Mouse (Mus musculus) heart, embryonic 14.5 days (tissue): ENCODE data around the gene Mogs. TPM values are rescaled to one million over a fixed set of nuclear protein-coding genes. Genes with fewer than 3 reads are reported as not detected.

Source experiments
- ATAC-seq: fragments of 200-750 bp; cut with Nextera tagmentation; 2 replicates; pipeline ENCODE4 v1.8.0; 2017; ENCODE audit warnings: low read depth, moderate TSS enrichment; ENCODE audit not compliant: insufficient number of reproducible peaks, insufficient read depth, low FRiP score
- H3K27ac ChIP-seq, 2 experiments: fragments of 200-500 bp in 1 of 2; fragments of 300-500 bp in 1 of 2; sonication (generic) in 1 of 2; replicated peaks in 1 of 2; 2 replicates each; pipeline ENCODE4 v1.5.1; 2012 to 2014; ENCODE audit warnings: low read depth in 2 of 2, low read length in 2 of 2, control low read depth in 1 of 2, mild to moderate bottlenecking in 1 of 2, mixed read lengths in 1 of 2; ENCODE audit not compliant: control insufficient read depth in 1 of 2, insufficient read depth in 1 of 2
- H3K27me3 ChIP-seq: fragments of 300-500 bp; sonication (generic); 2 replicates; pipeline ENCODE4 v1.6.1; 2014; ENCODE audit warnings: mild to moderate bottlenecking, low read length, control low read depth; ENCODE audit not compliant: control insufficient read depth, insufficient read depth
- H3K36me3 ChIP-seq: fragments of 300-500 bp; sonication (generic); 2 replicates; pipeline ENCODE4 v1.6.1; 2014; ENCODE audit warnings: mild to moderate bottlenecking, control low read depth, low read length, mixed read lengths; ENCODE audit not compliant: control insufficient read depth, insufficient read depth
- H3K4me1 ChIP-seq, 2 experiments: fragments of 200-500 bp in 1 of 2; fragments of 300-500 bp in 1 of 2; sonication (generic) in 1 of 2; 2 replicates each; pipeline ENCODE4 v1.6.1; 2012 to 2014; ENCODE audit warnings: low read length in 2 of 2, control low read depth in 1 of 2, mixed read lengths in 1 of 2; ENCODE audit not compliant: control insufficient read depth in 2 of 2, insufficient read depth in 2 of 2
- H3K4me2 ChIP-seq: fragments of 300-500 bp; sonication (generic); 2 replicates; pipeline ENCODE4 v1.6.1; 2014; ENCODE audit warnings: mild to moderate bottlenecking, low read length
- H3K4me3 ChIP-seq, 2 experiments: fragments of 200-500 bp in 1 of 2; fragments of 300-500 bp in 1 of 2; sonication (generic) in 1 of 2; 2 replicates each; pipeline ENCODE4 v1.5.1; 2012 to 2014; ENCODE audit warnings: low read length in 2 of 2, mild to moderate bottlenecking in 2 of 2, control low read depth in 1 of 2, low read depth in 1 of 2, moderate library complexity in 1 of 2; ENCODE audit not compliant: control insufficient read depth in 1 of 2, insufficient read depth in 1 of 2
- H3K9ac ChIP-seq: fragments of 300-500 bp; sonication (generic); 2 replicates; pipeline ENCODE4 v1.6.1; 2014; ENCODE audit warnings: mild to moderate bottlenecking, low read length
- H3K9me3 ChIP-seq: fragments of 300-500 bp; sonication (generic); 2 replicates; pipeline ENCODE4 v1.6.1; 2016; ENCODE audit warnings: low read length, control low read depth; ENCODE audit not compliant: control insufficient read depth
- WGBS: fragments of 180-500 bp; shearing (Covaris S2); extraction: QIAGEN DNeasy Blood & Tissue Kit; methylation state at CpG from one replicate; pipeline ENCODE4 v1.1.7; 2014; 5-methylcytosine and 5-hydroxymethylcytosine counted together
- polyA plus RNA-seq: library from polyadenylated mRNA; unstranded; fragments of >200 nt; fragmentation: Nextera tagmentation; extraction: Ambion mirVana; gene quantifications from 2 replicates; pipeline ENCODE4 v1.2.1, GENCODE M21; 2014

Gene Mogs
- polyA plus RNA-seq, 1 experiment from 2014 or later: 21.6 TPM

GRCm38 (mm10) chr6:83101316-83101687, 14.0 kb upstream of the Mogs start, which contains the start of the genes Ccdc142 and Gm42688:
Ccdc142 (plus strand) TSS chr6:83101601.
Gm42688 (plus strand) TSS chr6:83101617.
- WGBS: 2% methylated on average over 25 of the region's 25 CpGs
- ATAC-seq: peak; percentile 68
- Histone ChIP-seq H3K36me3 (peaks cover 3% of the 10 kb centered on the region; the same call in 1 of the 2 replicates), H3K4me3 (peak within 1 kb of the TSS; percentile 62 to 67), H3K4me2 (peak within 1 kb of the TSS; percentile 100), H3K27ac (peak within 1 kb of the TSS; percentile 6 to 80; a peak in 3 of 4 replicates), H3K27me3 (no peaks in the 10 kb centered on the region), H3K9ac (peak within 1 kb of the TSS; percentile 88), H3K9me3 (no peaks in the 10 kb centered on the region), H3K4me1 (peaks cover 10 to 13% of the 10 kb centered on the region in 2 experiments; a peak in 3 of 4 replicates)

DNA sequence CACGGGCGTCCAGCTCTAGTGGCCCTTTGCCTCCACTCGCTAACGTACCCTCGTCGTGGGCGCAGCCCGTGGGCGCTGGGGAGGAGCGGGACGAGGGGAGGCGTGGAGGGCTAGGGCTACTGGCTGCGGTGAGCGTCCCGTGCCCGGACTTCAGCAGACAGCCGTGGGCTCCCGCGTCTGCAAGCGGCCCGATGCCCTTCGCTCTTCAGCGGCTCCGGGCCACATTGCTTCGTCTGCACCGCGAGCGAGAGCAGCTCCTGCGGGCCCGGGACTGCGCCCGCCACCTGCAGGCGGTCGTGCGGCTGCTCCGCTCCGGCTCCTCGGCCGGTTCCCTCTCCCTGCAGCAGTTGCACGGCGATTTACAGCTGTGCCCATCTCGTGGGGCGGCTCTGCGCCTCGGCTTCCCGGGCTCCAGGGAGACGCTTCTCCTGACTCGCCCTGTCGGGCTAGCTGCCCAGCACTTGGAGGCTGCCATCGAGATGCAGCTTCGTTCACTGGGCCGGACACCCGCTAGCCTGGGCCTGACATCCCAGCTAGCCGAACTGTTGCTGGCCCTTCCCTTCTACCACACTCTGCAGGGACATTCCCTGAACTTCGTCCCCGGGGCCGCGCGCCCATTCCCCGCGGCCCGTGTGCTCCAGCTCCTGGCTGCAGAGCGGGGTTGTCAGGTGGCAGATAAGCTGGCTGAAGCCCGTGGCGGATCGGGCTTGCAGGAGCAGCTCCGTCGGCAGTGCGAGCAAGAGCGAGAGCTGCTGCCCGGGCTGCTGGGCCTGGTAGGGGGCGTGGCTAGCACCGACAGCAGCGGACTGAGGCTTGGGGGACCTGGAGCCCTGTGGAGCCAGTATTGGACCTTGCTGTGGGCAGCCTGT, 13.4 kb upstream of the Mogs start:
- peak overlapping the region; percentile 62 to 67 for H3K4me3 ChIP-seq
- under 1% methylated on average over 74 of the region's 74 CpGs for WGBS
- H3K4me1 ChIP-seq: peaks cover 10 to 13% of the 10 kb centered on the region in 2 experiments; a peak in 3 of 4 replicates
- H3K27ac ChIP-seq: peak overlapping the region; percentile 6 to 80; a peak in 3 of 4 replicates
- H3K9me3 ChIP-seq: no peaks in the 10 kb centered on the region
- peaks cover 8% of the 10 kb centered on the region for H3K36me3 ChIP-seq
- peak; percentile 75 for ATAC-seq
- H3K9ac ChIP-seq: peak overlapping the region; percentile 88
- no peaks in the 10 kb centered on the region for H3K27me3 ChIP-seq
- peak overlapping the region; percentile 100 for H3K4me2 ChIP-seq

DNA sequence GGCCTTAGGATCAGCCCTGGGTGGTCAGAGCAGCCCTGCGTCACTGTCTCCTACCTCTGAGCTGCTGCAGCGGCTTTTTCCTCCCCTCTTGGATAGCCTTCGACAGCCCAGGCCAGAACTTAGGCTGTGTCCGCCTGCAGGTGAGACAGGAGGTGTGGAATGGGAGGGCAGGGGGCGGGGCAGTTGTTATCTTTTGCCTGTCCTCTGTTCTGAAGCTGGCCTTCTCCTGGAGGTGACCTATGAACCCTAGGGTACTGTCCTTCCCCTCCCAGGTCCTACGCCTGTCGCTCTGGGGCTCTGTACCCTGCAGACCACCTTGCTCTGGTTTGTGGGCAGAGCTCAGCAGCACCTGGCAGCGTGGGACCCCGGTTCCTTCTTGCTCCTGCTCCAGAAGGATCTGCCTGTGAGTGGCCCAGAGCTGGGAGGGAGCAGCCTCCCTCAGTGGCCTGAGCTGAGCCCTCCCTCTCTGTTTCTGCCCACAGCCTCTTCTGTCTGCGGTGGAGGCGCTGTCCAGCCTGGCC, 12.1 kb upstream of the Mogs start:
- Histone ChIP-seq H3K9ac (peak overlapping the region; percentile 88), H3K9me3 (no peaks in the 10 kb centered on the region), H3K4me3 (no peak overlapping the region), H3K27me3 (no peaks in the 10 kb centered on the region), H3K4me1 (peaks cover 16 to 20% of the 10 kb centered on the region in 2 experiments), H3K4me2 (peak overlapping the region; percentile 100), H3K36me3 (peaks cover 12% of the 10 kb centered on the region), H3K27ac (no peak overlapping the region)
- no peak for ATAC-seq
- 49% methylated on average over 11 of the region's 11 CpGs for WGBS

GRCm38 (mm10) chr6:83104158-83104557, 11.1 kb upstream of the Mogs start:
- H3K4me3 ChIP-seq: no peak overlapping the region
- no peak for ATAC-seq
- 74% methylated on average over 4 of the region's 4 CpGs for whole genome bisulfite sequencing

GRCm38 (mm10) chr6:83107566-83108400, 7.5 kb upstream of the Mogs start:
- no peak for ATAC-seq
- H3K4me3 ChIP-seq: peak overlapping the region in 1 of 2 experiments; percentile 63; a peak in 2 of 4 replicates
- no peaks in the 10 kb centered on the region for H3K9me3 ChIP-seq
- peak overlapping the region; percentile 81 for H3K9ac ChIP-seq
- 39% methylated on average over 13 of the region's 13 CpGs for WGBS
- peaks cover 29% of the 10 kb centered on the region for H3K36me3 ChIP-seq
- no peaks in the 10 kb centered on the region for H3K27me3 ChIP-seq
- peaks cover 13 to 32% of the 10 kb centered on the region in 2 experiments for H3K4me1 ChIP-seq
- peak overlapping the region; percentile 80 for H3K4me2 ChIP-seq
- no peak overlapping the region for H3K27ac ChIP-seq

More at GRCm38 (mm10) chr6:83104158-83104557, 11.1 kb upstream of the Mogs start:
- no peak overlapping the region for H3K27ac ChIP-seq
- H3K4me1 ChIP-seq: peaks cover 16 to 24% of the 10 kb centered on the region in 2 experiments
- H3K9me3 ChIP-seq: no peaks in the 10 kb centered on the region
- no peak overlapping the region for H3K4me2 ChIP-seq
- no peaks in the 10 kb centered on the region for H3K27me3 ChIP-seq
- H3K36me3 ChIP-seq: peaks cover 12% of the 10 kb centered on the region
- H3K9ac ChIP-seq: no peak overlapping the region

- peaks cover 26% of the 10 kb centered on the region for H3K36me3 ChIP-seq
- H3K27me3 ChIP-seq: no peaks in the 10 kb centered on the region
- peak within 1 kb of the TSS; percentile 65 to 85 for H3K27ac ChIP-seq
- H3K4me3 ChIP-seq: peak within 1 kb of the TSS; percentile 63 to 73
- peak; percentile 71 for ATAC-seq
- H3K4me2 ChIP-seq: peak within 1 kb of the TSS; percentile 80
- peak within 1 kb of the TSS; percentile 81 for H3K9ac ChIP-seq
- no peaks in the 10 kb centered on the region for H3K9me3 ChIP-seq
- H3K4me1 ChIP-seq: peaks cover 8 to 24% of the 10 kb centered on the region in 2 experiments
- under 1% methylated on average over 76 of the region's 76 CpGs for WGBS
Observed at GRCm38 (mm10) chr6:83108762-83109668, 6.3 kb upstream of the Mogs start, which contains the start of gene Mrpl53. Mrpl53 (plus strand) TSS chr6:83109040.
